ENCODE assay signal across 24 mouse cellular contexts in the genomic region with DNA sequence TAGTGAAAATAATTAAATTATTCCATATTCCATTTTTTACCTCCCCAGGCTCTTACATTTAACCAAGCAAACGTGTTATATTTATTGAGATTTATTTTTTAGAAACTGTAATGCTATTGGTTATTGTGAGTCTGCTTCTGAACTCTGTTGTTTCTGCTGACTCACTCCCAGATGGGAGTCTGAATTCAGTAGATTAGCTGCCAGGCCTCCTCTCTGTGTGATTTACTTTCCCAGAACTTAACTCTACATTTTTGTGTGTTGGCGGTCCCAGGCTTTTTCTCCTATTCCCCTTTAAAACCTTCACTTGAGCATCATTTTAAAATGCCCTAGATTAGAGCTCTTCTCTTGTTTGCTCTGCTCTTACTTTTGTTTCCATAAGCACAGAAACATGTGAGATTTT.
DNase-seq lines count a peak whose midpoint lies in the region; ATAC-seq lines count a peak whose summit lies in the region.
"Had no signal": no experiment of that assay in that cellular context is flagged by ENCODE, and none has a peak within 500 bp of the region (broad histone marks: within the 10 kb centered on the region; RNA-seq: fewer than 3 reads in every experiment).

No protein-coding gene starts in this region.

- peak; percentile 32 to 70 for DNase-seq in layer of hippocampus, adult 18-20 months (ENCODE audit: low spot score in 2 of 2)
- no peak for DNase-seq in layer of hippocampus, adult 9-10 months (ENCODE audit: low spot score)
- peak; percentile 56 for DNase-seq in right cerebral cortex, adult 18-20 months
- DNase-seq in right cerebral cortex, postnatal 4 days = no peak
- peak; percentile 89 for DNase-seq in brain, adult 2 months (ENCODE audit: low read depth, low spot score)
- DNase-seq in telencephalon, adult 2 months (ENCODE audit: low read depth, low spot score) = peak; percentile 78
- DNase-seq: adrenal gland, postnatal 14 days; cerebellum, adult 11-12 months; cerebellum, postnatal 25 days; gastrocnemius, adult 2 months; lung, postnatal 14 days; right cerebral cortex, postnatal 14 days; thymus, postnatal 14 days had no signal

- no peaks in the 10 kb centered on the region for H3K27me3 ChIP-seq in kidney, embryonic 14.5 days (ENCODE audit: control insufficient read depth, insufficient read depth, low read length)
- H3K27me3 ChIP-seq: limb, embryonic 12.5 days; midbrain, embryonic 13.5 days; neural tube, embryonic 13.5 days had no signal

- H3K4me1 ChIP-seq in kidney, embryonic 14.5 days (ENCODE audit: control insufficient read depth, insufficient read depth, low read length) = no peaks in the 10 kb centered on the region
- H3K4me1 ChIP-seq: heart, embryonic 10.5 days; limb, embryonic 12.5 days; neural tube, embryonic 13.5 days had no signal

- H3K27ac ChIP-seq in kidney, embryonic 14.5 days (ENCODE audit: low read depth, low read length) = no peak overlapping the region
- H3K27ac ChIP-seq: gastrocnemius, adult 2 months; heart, embryonic 10.5 days; hindbrain, embryonic 10.5 days; hindbrain, postnatal 0 days; kidney, postnatal 0 days; limb, embryonic 12.5 days; liver, embryonic 14.5 days; midbrain, embryonic 13.5 days; neural tube, embryonic 13.5 days; stomach, postnatal 0 days had no signal

- no peak overlapping the region for H3K4me2 ChIP-seq in kidney, embryonic 14.5 days (replicated peaks; ENCODE audit: low read depth, low read length)
- H3K4me2 ChIP-seq: limb, embryonic 12.5 days; midbrain, embryonic 13.5 days; neural tube, embryonic 13.5 days had no signal

- H3K4me3 ChIP-seq in kidney, embryonic 14.5 days (ENCODE audit: low read length) = no peak overlapping the region
- H3K4me3 ChIP-seq: gastrocnemius, adult 2 months; heart, embryonic 10.5 days; hindbrain, embryonic 10.5 days; limb, embryonic 12.5 days; midbrain, embryonic 13.5 days; neural tube, embryonic 13.5 days had no signal

- H3K9ac ChIP-seq in kidney, embryonic 14.5 days (ENCODE audit: low read depth, low read length) = no peak overlapping the region
- H3K9ac ChIP-seq: limb, embryonic 12.5 days; liver, embryonic 14.5 days; midbrain, embryonic 13.5 days; neural tube, embryonic 13.5 days had no signal

- WGBS in kidney, embryonic 14.5 days = 63% methylated on average over 2 of the region's 2 CpGs

- 0 out of 2 replicates have a peak, but pooled peaks cover 2% of the 10 kb centered on the region for H3K9me3 ChIP-seq in kidney, embryonic 14.5 days (ENCODE audit: control insufficient read depth, low read length)

- ATAC-seq in kidney, embryonic 14.5 days (ENCODE audit: low FRiP score, low TSS enrichment) = no peak
- ATAC-seq: hindbrain, postnatal 0 days; intestine, postnatal 0 days; midbrain, embryonic 13.5 days had no signal

- no peaks in the 10 kb centered on the region for H3K36me3 ChIP-seq in kidney, embryonic 14.5 days (ENCODE audit: control insufficient read depth, insufficient read depth, low read length)
- H3K36me3 ChIP-seq: heart, embryonic 10.5 days; hindbrain, embryonic 10.5 days; limb, embryonic 12.5 days; midbrain, embryonic 13.5 days; neural tube, embryonic 13.5 days had no signal

Comparison
In these comparisons a context has a peak if more than half of its experiments do, and no peak if none do; other contexts are left out.
1. DNase-seq: peak in layer of hippocampus, adult 18-20 months (2 of 2), right cerebral cortex, adult 18-20 months (single experiment), brain, adult 2 months (single experiment) and telencephalon, adult 2 months (single experiment); none in layer of hippocampus, adult 9-10 months (single experiment) and right cerebral cortex, postnatal 4 days (single experiment).